Mouse (Mus musculus): Measurements from ENCODE around the gene 4933402E13Rik. TPM values are rescaled to one million over a fixed set of nuclear protein-coding genes. Genes with fewer than 3 reads are reported as not detected.

Gene 4933402E13Rik
- not detected in 2 replicates for polyA plus RNA-seq (2012; rRNA removed)

DNA sequence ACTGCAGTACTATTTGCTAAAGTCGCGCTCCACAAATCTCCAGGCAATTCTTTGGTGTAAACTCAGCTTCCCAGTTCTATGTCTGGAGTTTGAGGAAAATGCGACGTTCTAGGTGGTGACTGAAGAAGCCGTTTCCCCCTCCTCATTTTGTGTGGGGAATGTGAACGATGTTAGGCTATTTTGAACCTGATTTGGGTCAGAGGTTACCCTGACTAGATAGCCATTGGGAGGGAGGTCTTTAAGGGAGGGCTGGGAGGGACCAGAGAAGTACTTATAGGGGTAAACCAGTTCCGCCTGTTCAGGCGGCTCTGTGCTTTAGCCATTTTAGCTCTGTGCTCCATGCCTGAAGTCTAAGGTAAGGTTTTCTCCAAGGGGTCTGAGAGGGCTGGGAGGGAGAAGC lies at the start of gene 4933402E13Rik:
Gene 4933402E13Rik, plus strand, starts transcription at position 301 of the 400 bp plus-strand sequence.
- TF ChIP-seq POLR2A (IDR thresholded peaks at IDR 0.05; ENCODE audit: borderline replicate concordance, insufficient read depth, low read length) (no peak), CTCF (IDR thresholded peaks at IDR 0.05; ENCODE audit: borderline replicate concordance, insufficient read depth, low read depth, low read length) (no peak)
- H3K4me3 ChIP-seq (replicated peaks; ENCODE audit: insufficient read depth, low read depth, low read length) = no peak within 1 kb of the TSS
- H3K27me3 ChIP-seq (ENCODE audit: control insufficient read depth, insufficient read depth, low read length) = no peaks in the 10 kb centered on the region
- H3K4me1 ChIP-seq (ENCODE audit: control insufficient read depth, insufficient read depth, low read length) = no peaks in the 10 kb centered on the region
- no peak within 1 kb of the TSS for H3K27ac ChIP-seq (ENCODE audit: insufficient read depth, low read length)
- WGBS = 88% methylated on average over 8 of the region's 8 CpGs
- DNase-seq = no peak

Other genes with a start within 250 kb of the 4933402E13Rik start
- not detected in 2 replicates for gene 4931400O07Rik, start 184.5 kb downstream of the 4933402E13Rik start, polyA plus RNA-seq (2012; rRNA removed)

Data from cerebellum, adult 2 months (tissue).